Mouse (Mus musculus): ENCODE results near the gene Rap1gap2. TPM values are rescaled to one million over a fixed set of nuclear protein-coding genes. Genes with fewer than 3 reads are reported as not detected.

Rap1gap2 gene
- polyA plus RNA-seq, 1 experiment from 2014 or later, result 13.1 TPM

DNA sequence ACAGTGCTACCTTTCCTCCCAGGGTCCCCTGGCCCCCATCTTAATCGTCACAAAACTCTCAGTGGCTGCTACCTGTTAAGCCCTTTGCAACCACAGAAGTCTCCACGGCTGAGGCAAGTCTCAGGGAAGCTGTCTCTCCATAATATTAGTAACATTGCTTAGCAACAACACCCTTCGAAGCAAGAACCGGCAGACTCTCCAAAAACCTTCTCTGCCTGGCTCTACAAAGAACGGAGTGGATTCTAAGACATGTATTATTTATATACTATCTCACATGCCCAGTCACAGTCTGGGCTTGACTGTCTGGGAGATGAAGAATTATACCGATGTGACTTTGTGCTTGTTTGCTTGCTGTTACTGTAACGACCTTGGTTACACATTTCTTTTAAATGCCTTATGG, 83.2 kb downstream of the Rap1gap2 start:
- Histone ChIP-seq H3K4me2 (no peak overlapping the region), H3K4me1 (peaks cover 21% of the 10 kb centered on the region), H3K27ac (no peak overlapping the region), H3K9me3 (no peaks in the 10 kb centered on the region), H3K4me3 (replicated peaks) (no peak overlapping the region), H3K9ac (no peak overlapping the region), H3K36me3 (no peaks in the 10 kb centered on the region), H3K27me3 (replicated peaks) (peaks cover 13% of the 10 kb centered on the region)
- ATAC-seq (ENCODE audit: insufficient read depth, low FRiP score, low read depth), result no peak
- WGBS, result 57% methylated on average over 7 of the region's 7 CpGs

DNA sequence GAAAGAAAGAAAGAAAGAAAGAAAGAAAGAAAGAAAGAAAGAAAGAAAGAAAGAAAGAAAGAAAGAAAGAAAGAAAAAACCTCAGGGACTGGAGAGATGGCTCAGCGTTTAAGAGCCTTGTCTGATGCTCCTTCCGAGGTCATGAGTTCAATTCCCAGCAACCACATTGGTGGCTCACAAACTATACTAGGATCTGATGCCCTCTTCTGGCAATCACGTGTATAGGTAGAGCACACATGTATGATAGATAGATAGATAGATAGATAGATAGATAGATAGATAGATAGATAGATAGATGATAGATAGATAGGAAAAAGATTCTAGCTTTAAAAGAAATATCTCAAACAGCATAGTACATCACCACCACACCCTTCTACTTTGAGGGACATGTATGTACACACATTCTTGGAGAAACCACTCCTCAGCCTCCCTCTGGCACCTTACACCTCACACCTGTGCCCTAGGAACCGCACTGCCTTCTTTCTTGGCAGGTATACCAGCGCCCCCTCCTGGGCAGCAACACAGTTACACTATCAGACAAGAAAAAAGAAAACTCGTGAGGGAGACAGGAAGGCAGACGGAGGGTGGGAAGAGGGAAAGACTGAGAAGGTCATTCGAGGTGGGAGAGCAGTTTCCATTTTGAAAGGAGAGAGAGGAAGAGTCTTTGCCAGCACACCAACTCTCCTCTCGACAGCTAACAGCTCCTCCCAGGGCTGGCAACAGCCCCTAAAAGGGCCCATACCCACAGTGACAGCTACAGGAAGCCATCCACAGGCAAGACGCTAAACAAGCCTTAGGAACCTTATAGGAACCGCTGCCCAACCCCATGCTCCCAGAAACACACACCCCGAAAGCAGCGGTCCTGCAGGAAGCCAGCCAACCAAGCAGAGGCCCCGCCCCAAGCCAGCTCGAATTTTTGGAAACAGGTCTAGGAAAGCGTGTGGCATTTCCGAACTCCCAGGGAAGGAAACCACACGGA, 84.2 kb downstream of the Rap1gap2 start:
- no peaks in the 10 kb centered on the region for H3K9me3 ChIP-seq
- ATAC-seq (ENCODE audit: insufficient read depth, low FRiP score, low read depth), result no peak
- peaks cover 14% of the 10 kb centered on the region for H3K27me3 ChIP-seq (replicated peaks)
- H3K4me2 ChIP-seq, result peak overlapping the region; percentile 43
- H3K36me3 ChIP-seq, result no peaks in the 10 kb centered on the region
- peak overlapping the region; percentile 12 for H3K4me3 ChIP-seq (replicated peaks)
- peaks cover 25% of the 10 kb centered on the region for H3K4me1 ChIP-seq
- H3K9ac ChIP-seq, result no peak overlapping the region
- no peak overlapping the region for H3K27ac ChIP-seq
- WGBS, result 17% methylated on average over 18 of the region's 18 CpGs

DNA sequence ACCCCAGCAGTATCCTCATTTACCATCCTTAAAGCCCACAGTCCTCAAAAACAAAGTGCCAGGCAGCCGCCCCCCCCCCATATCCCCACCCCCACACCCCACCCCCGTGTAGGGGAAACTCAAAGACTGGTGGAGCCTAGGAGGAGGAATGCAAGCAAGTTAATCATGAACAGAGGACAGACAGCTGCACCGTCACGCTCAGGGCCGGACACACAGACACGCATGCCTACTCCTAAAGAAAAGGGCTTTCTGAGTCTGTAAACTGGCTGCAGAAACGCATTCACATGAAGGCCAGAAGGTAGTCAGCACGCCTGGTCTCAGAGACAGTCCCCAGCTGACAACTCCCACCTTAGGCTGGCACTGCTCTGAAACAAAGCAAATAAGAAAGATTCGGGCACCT, 85.1 kb downstream of the Rap1gap2 start:
- no peak for ATAC-seq (ENCODE audit: insufficient read depth, low FRiP score, low read depth)
- WGBS, result 51% methylated on average over 9 of the region's 9 CpGs
- Histone ChIP-seq H3K9me3 (no peaks in the 10 kb centered on the region), H3K4me2 (no peak overlapping the region), H3K4me3 (replicated peaks) (no peak overlapping the region), H3K36me3 (no peaks in the 10 kb centered on the region), H3K4me1 (peaks cover 28% of the 10 kb centered on the region), H3K27me3 (replicated peaks) (peaks cover 17% of the 10 kb centered on the region), H3K9ac (no peak overlapping the region), H3K27ac (no peak overlapping the region)

DNA sequence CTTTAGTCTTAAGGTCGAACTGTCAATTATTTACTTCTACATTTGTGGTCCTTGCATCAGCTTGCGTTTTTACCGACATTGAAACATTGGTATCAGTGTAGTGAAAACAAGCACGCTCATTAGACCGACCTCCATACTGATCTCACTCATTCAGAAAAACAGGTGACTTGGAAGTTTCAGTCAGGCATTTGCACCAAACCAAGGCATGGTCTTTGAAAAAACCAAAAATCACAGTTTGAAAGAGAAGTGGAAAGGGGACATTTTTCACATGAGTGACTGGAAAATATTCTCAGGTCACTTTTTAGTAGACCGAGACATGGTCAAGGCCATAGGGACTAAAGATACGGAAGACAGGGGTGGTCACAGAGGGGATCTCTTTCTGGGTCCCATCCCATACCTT, 85.5 kb downstream of the Rap1gap2 start:
- WGBS, result 78% methylated on average over 7 of the region's 7 CpGs
- Histone ChIP-seq H3K4me1 (peaks cover 31% of the 10 kb centered on the region), H3K27me3 (replicated peaks) (peaks cover 17% of the 10 kb centered on the region), H3K4me3 (replicated peaks) (no peak overlapping the region), H3K9ac (no peak overlapping the region), H3K27ac (no peak overlapping the region), H3K9me3 (no peaks in the 10 kb centered on the region), H3K36me3 (no peaks in the 10 kb centered on the region), H3K4me2 (no peak overlapping the region)
- no peak for ATAC-seq (ENCODE audit: insufficient read depth, low FRiP score, low read depth)

DNA sequence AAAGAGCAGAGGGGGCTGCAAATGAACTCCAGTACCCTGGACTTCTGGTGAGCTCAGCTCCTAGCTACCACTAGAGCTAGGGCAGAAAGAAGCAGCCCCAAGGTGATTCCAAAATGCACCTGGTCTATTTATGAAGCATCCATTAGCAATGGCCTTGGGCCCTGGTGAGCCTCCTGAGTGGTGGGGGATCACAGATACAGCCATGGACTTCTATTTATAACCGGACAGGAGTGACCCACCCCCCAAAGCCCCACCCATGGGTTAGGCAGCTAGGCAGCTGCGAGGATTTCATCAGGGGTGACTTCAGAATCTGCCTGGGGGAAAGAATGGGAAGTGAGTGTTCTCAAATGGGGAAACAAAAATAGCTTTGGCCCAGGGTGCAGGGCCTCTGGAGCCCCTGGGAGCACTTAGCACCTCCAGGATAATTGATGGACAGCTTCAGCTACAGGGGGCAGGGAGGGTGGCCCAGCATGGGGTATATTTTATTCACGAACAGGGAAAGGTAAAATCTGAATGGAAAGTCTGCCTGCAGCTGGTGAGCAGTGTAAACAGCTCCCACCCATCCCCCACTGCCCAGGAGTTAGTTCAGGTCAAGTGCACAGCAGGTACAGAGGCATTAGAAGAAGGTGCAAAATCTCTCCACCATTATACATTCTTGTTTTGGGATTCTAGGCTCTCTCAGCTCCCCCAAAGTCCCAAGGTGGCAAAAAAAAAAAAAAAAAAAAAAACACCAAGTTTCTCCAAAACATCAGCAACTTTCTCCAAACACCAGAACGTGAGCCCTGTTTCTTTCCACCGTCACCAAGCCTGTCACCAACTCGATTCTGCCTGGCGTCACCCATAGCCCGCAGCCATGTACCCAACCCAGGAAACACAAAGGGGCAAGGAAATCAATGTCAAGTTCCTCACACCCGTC, 86.4 kb downstream of the Rap1gap2 start:
- 49% methylated on average over 9 of the region's 9 CpGs for WGBS
- Histone ChIP-seq H3K9me3 (no peaks in the 10 kb centered on the region), H3K4me3 (replicated peaks) (peak overlapping the region; percentile 60), H3K4me2 (0 out of 2 replicates have a peak overlapping the region, but pooled peaks have one; percentile 93), H3K27me3 (replicated peaks) (peaks cover 17% of the 10 kb centered on the region), H3K36me3 (no peaks in the 10 kb centered on the region), H3K4me1 (peaks cover 31% of the 10 kb centered on the region), H3K9ac (no peak overlapping the region), H3K27ac (peak overlapping the region; percentile 73; the same call in 1 of the 2 replicates)
- no peak for ATAC-seq (ENCODE audit: insufficient read depth, low FRiP score, low read depth)

DNA sequence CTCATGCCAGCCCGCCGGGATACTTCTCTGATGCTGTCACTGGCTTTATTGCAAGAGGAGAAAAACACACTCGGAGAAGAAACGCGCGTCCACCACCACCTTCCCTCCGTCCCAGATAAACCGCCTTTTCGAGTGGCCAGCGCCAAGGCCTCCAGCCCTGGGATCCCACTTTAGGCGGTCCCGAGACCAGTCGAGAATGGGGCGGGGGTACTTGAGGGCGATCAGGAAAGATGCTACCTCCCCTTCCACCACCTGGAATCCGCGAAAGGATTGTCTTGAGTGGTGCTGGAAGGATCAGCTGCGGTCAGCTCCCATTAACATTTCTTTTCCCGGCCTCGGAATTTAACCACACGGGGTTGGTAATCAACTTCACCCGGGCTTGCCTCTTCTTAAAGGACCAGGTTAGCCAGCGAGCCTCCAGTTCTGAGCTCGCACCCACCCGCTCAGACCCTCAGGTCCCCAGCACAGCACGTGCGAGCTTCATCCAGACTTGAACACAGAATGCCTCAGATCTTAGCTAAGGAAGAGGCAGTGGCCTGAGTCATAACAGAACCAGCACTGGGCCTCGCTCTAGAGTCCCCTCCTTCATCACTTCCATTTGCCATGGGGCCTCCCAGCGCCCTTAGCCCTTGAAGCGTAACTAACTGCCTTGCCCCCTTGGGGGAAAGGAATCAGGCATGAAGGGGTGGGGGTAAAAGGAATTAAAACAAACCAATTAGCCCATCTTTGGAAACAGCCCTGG, 87.3 kb downstream of the Rap1gap2 start:
- H3K4me1 ChIP-seq, result peaks cover 31% of the 10 kb centered on the region
- 12% methylated on average over 30 of the region's 30 CpGs for WGBS
- peak overlapping the region; percentile 73 for H3K27ac ChIP-seq
- peak overlapping the region; percentile 93 for H3K4me2 ChIP-seq
- H3K9ac ChIP-seq, result no peak overlapping the region; the same call in 1 of the 2 replicates
- H3K36me3 ChIP-seq, result no peaks in the 10 kb centered on the region
- no peaks in the 10 kb centered on the region for H3K9me3 ChIP-seq
- peak overlapping the region; percentile 60 for H3K4me3 ChIP-seq (replicated peaks)
- H3K27me3 ChIP-seq (replicated peaks), result peaks cover 17% of the 10 kb centered on the region
- no peak for ATAC-seq (ENCODE audit: insufficient read depth, low FRiP score, low read depth)

DNA sequence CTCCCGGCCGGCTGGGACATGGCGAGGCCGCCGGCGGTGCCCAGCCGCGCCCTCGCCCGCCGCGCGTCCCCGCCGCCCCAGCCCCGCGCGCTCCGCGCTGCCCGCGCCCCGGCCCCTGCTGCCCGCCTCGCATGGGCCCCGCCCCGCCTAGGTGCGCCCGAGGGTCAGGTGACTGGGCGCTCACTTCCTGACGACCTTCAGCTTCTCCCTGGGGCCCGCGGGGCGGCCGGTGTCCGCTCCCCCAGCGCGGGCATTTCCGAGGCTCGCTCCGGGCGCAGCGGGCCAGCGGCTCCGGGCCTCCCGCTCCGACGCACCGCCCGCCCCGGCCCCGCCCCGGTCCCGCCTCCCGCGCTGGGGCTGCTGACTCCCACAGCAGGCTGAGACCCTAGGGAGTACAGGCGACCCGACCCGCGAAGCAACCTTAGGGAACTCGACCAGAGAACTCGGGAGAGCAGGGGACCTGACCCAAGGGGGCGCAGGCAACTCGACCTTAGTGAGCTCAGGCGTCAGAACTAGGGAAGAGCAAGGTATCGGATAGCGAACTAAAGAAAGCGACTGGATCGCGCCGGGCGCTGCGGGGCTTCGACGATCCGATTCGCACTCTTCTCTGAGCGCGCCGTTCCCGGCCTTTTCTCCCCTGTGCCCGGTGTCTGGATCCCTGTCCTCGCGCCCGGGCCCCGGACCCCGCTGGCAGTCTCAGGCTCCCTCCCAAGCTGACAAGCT, 88.1 kb downstream of the Rap1gap2 start:
- no peaks in the 10 kb centered on the region for H3K36me3 ChIP-seq
- peak overlapping the region; percentile 61 for H3K9ac ChIP-seq
- no peaks in the 10 kb centered on the region for H3K9me3 ChIP-seq
- peak overlapping the region; percentile 60 for H3K4me3 ChIP-seq (replicated peaks)
- H3K4me1 ChIP-seq, result peaks cover 31% of the 10 kb centered on the region
- WGBS, result under 1% methylated on average over 82 of the region's 87 CpGs
- H3K4me2 ChIP-seq, result peak overlapping the region; percentile 93
- peak overlapping the region; percentile 73 for H3K27ac ChIP-seq
- peak; percentile 86 for ATAC-seq (ENCODE audit: insufficient read depth, low FRiP score, low read depth)
- H3K27me3 ChIP-seq (replicated peaks), result peaks cover 17% of the 10 kb centered on the region

DNA sequence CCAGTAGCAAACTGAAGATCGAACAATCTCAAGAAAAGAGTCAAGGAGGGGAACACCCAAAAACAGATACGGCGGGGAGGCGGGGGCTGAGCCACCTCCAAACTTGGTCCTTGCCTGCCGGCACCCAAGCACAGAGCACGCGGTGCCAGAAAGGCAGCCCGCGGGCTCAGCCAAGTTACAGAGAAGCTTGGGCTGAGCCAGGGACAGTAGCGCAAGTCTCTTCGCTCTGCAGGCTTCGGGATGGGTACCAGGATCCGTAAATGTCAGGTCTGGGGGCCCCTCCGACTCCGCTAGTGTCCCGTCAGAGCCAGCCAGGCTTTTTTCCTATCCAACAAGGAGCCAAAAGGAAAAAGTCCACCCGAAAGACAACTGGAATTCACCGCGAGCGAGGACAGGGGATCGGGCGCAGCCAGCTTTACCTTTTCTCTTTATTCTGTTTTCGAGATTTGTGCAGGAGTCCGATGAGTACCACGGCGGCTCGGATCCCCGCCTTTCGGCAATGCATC, 88.7 kb downstream of the Rap1gap2 start:
- Histone ChIP-seq H3K9ac (peak overlapping the region; percentile 61), H3K9me3 (no peaks in the 10 kb centered on the region), H3K27ac (peak overlapping the region; percentile 73), H3K27me3 (replicated peaks) (peaks cover 17% of the 10 kb centered on the region), H3K4me3 (replicated peaks) (peak overlapping the region; percentile 60), H3K4me2 (peak overlapping the region; percentile 93), H3K4me1 (peaks cover 31% of the 10 kb centered on the region), H3K36me3 (no peaks in the 10 kb centered on the region)
- under 1% methylated on average over 29 of the region's 29 CpGs for WGBS
- no peak for ATAC-seq (ENCODE audit: insufficient read depth, low FRiP score, low read depth)

DNA sequence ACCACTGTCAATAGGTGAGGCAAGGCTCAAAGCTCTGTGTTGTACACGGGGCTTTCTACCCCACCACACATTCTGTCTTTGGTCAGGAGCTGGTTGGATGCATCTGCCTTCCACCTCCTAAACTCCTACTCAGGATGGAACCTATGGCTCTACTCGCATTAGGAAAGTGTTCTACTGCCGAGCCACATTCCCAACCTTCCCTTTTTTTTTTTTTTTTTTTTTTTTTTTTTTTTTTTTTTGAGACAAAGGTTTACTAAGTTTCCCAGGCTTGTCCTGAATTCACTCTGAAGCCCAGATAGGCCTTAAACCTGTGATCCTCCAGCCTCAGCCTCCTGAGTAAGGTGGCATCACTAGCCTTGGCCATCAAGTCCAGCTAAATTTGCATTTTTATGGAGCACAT, 90.5 kb downstream of the Rap1gap2 start:
- Histone ChIP-seq H3K9me3 (no peaks in the 10 kb centered on the region), H3K4me1 (peaks cover 24% of the 10 kb centered on the region), H3K4me3 (replicated peaks) (0 out of 2 replicates have a peak overlapping the region, but pooled peaks have one; percentile 60), H3K27me3 (replicated peaks) (peaks cover 17% of the 10 kb centered on the region), H3K36me3 (no peaks in the 10 kb centered on the region), H3K4me2 (peak overlapping the region; percentile 93), H3K9ac (no peak overlapping the region), H3K27ac (no peak overlapping the region)
- 74% methylated on average over 3 of the region's 3 CpGs for WGBS
- ATAC-seq (ENCODE audit: insufficient read depth, low FRiP score, low read depth), result no peak

DNA sequence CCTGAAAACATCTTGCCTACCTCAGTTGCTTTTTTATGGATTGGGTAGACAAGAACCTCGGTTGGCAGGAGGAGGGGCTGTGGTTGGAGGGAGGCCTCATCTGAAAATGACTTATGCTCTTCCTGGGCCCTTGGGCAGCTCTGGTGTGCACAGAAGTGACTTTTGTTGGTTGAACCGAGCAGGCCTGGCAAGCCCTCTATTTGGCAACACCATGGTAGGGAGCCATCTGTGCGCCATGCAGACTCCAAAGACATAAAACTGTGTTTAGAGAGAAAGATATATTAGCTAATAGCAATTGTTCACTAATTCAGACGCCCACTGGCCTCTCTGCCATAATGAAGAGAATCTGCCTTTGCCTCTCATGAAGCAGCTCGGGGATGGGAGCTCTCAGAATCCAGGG, 94.6 kb downstream of the Rap1gap2 start:
- no peak overlapping the region for H3K4me2 ChIP-seq
- no peak overlapping the region for H3K9ac ChIP-seq
- H3K4me1 ChIP-seq, result 0 out of 2 replicates have a peak, but pooled peaks cover 3% of the 10 kb centered on the region
- no peaks in the 10 kb centered on the region for H3K27me3 ChIP-seq (replicated peaks)
- H3K27ac ChIP-seq, result no peak overlapping the region
- ATAC-seq (ENCODE audit: insufficient read depth, low FRiP score, low read depth), result no peak
- no peaks in the 10 kb centered on the region for H3K9me3 ChIP-seq
- H3K4me3 ChIP-seq (replicated peaks), result no peak overlapping the region
- H3K36me3 ChIP-seq, result no peaks in the 10 kb centered on the region
- 66% methylated on average over 5 of the region's 5 CpGs for WGBS
